Mouse (Mus musculus) spleen, postnatal 4 days (tissue): ENCODE results near the gene Pnpla5.
"Not testable (repeated sequence)": the region's sequence is repeated elsewhere in the genome, so short reads cannot be mapped to it uniquely, and the experiment has no call there.

Experiments used
- DNase-seq, 2 experiments: peaks; one replicate each; pipeline ENCODE4 v3.0.0; 2022; ENCODE audit warnings: low spot score in 2 of 2

The Pnpla5 gene

GRCm38 (mm10) chr15:84116466-84116865, 6.5 kb downstream of the Pnpla5 start:
- no peak for DNase-seq

- DNase-seq = no peak
Measured at GRCm38 (mm10) chr15:84115727-84116126, 7.2 kb downstream of the Pnpla5 start.

GRCm38 (mm10) chr15:84113873-84114272, 9.1 kb downstream of the Pnpla5 start:
- no peak for DNase-seq

- DNase-seq = no peak
Measured at GRCm38 (mm10) chr15:84108899-84109298, 14.1 kb downstream of the Pnpla5 start.

- no peak for DNase-seq
Measured at GRCm38 (mm10) chr15:84105924-84106500, 17.0 kb downstream of the Pnpla5 start.

- no peak for DNase-seq
Measured at GRCm38 (mm10) chr15:84105105-84105923, 17.7 kb downstream of the Pnpla5 start, which contains the start of gene Sult4a1. Gene Sult4a1, minus strand, starts transcription at chr15:84105754.

GRCm38 (mm10) chr15:84104626-84105025, 18.3 kb downstream of the Pnpla5 start:
- no peak for DNase-seq

GRCm38 (mm10) chr15:84097536-84097935, 25.4 kb downstream of the Pnpla5 start:
- not testable (repeated sequence) for DNase-seq

GRCm38 (mm10) chr15:84096051-84096450, 26.9 kb downstream of the Pnpla5 start:
- no peak for DNase-seq

GRCm38 (mm10) chr15:84094921-84095320, 28.1 kb downstream of the Pnpla5 start:
- DNase-seq = no peak

GRCm38 (mm10) chr15:84086775-84087174, 36.2 kb downstream of the Pnpla5 start:
- DNase-seq = no peak

- DNase-seq = no peak
Measured at GRCm38 (mm10) chr15:84086364-84086763, 36.6 kb downstream of the Pnpla5 start.

- no peak for DNase-seq
Measured at GRCm38 (mm10) chr15:84080069-84080468, 42.9 kb downstream of the Pnpla5 start.

GRCm38 (mm10) chr15:84079519-84079918, 43.5 kb downstream of the Pnpla5 start:
- no peak for DNase-seq

GRCm38 (mm10) chr15:84078667-84079066, 44.3 kb downstream of the Pnpla5 start:
- DNase-seq = no peak

- no peak for DNase-seq
Measured at GRCm38 (mm10) chr15:84077151-84077550, 45.8 kb downstream of the Pnpla5 start.

GRCm38 (mm10) chr15:84074705-84075185, 48.2 kb downstream of the Pnpla5 start:
- DNase-seq = no peak

- peak; percentile 32 to 82 for DNase-seq
Measured at GRCm38 (mm10) chr15:84073911-84074704, 48.9 kb downstream of the Pnpla5 start.

- DNase-seq = no peak
Measured at GRCm38 (mm10) chr15:84073058-84073457, 49.9 kb downstream of the Pnpla5 start.

- DNase-seq = peak; percentile 41 to 74
Measured at GRCm38 (mm10) chr15:84072226-84072625, 50.7 kb downstream of the Pnpla5 start.

- DNase-seq = no peak
Measured at GRCm38 (mm10) chr15:84070116-84070676, 52.8 kb downstream of the Pnpla5 start.
